Mouse (Mus musculus): ENCODE results near the gene Nptxr.
"Not testable (repeated sequence)": the region's sequence is repeated elsewhere in the genome, so short reads cannot be mapped to it uniquely, and the experiment has no call there.

Nptxr gene

GRCm38 (mm10) chr15:79822265-79823199 lies 18.0 kb upstream of the Nptxr start:
- no peak for DNase-seq (ENCODE audit: low read depth)

GRCm38 (mm10) chr15:79818325-79818724 lies 13.8 kb upstream of the Nptxr start:
- peak; percentile 52 for DNase-seq (ENCODE audit: low read depth)

- DNase-seq (ENCODE audit: low read depth) = no peak
Observed at GRCm38 (mm10) chr15:79813666-79814258, 9.2 kb upstream of the Nptxr start.

- DNase-seq (ENCODE audit: low read depth) = not testable (repeated sequence)
Observed at GRCm38 (mm10) chr15:79812840-79813239, 8.3 kb upstream of the Nptxr start.

GRCm38 (mm10) chr15:79810997-79811396 lies 6.4 kb upstream of the Nptxr start:
- no peak for DNase-seq (ENCODE audit: low read depth)

- DNase-seq (ENCODE audit: low read depth) = no peak
Observed at GRCm38 (mm10) chr15:79810061-79810460, 5.5 kb upstream of the Nptxr start.

- no peak for DNase-seq (ENCODE audit: low read depth)
Observed at GRCm38 (mm10) chr15:79808658-79809057, 4.1 kb upstream of the Nptxr start.

- peak; percentile 78 for DNase-seq (ENCODE audit: low read depth)
Observed at GRCm38 (mm10) chr15:79808114-79808513, 3.5 kb upstream of the Nptxr start.

GRCm38 (mm10) chr15:79807050-79807449 lies 2.5 kb upstream of the Nptxr start:
- DNase-seq (ENCODE audit: low read depth) = no peak

- DNase-seq (ENCODE audit: low read depth) = no peak
Observed at GRCm38 (mm10) chr15:79805246-79805645, 680 bp upstream of the Nptxr start.

- DNase-seq (ENCODE audit: low read depth) = peak; percentile 40
Observed at GRCm38 (mm10) chr15:79803533-79804351, 824 bp downstream of the Nptxr start.

GRCm38 (mm10) chr15:79802304-79802703 lies 2.3 kb downstream of the Nptxr start:
- DNase-seq (ENCODE audit: low read depth) = no peak

- no peak for DNase-seq (ENCODE audit: low read depth)
Observed at GRCm38 (mm10) chr15:79801646-79802045, 2.9 kb downstream of the Nptxr start.

GRCm38 (mm10) chr15:79800701-79801100 lies 3.9 kb downstream of the Nptxr start:
- DNase-seq (ENCODE audit: low read depth) = no peak

GRCm38 (mm10) chr15:79798591-79798990 lies 6.0 kb downstream of the Nptxr start:
- no peak for DNase-seq (ENCODE audit: low read depth)

- no peak for DNase-seq (ENCODE audit: low read depth)
Observed at GRCm38 (mm10) chr15:79797680-79798079, 6.9 kb downstream of the Nptxr start.

GRCm38 (mm10) chr15:79797096-79797495 lies 7.5 kb downstream of the Nptxr start:
- DNase-seq (ENCODE audit: low read depth) = no peak

GRCm38 (mm10) chr15:79796256-79796655 lies 8.3 kb downstream of the Nptxr start:
- DNase-seq (ENCODE audit: low read depth) = no peak

GRCm38 (mm10) chr15:79794173-79794572 lies 10.4 kb downstream of the Nptxr start:
- no peak for DNase-seq (ENCODE audit: low read depth)

- DNase-seq (ENCODE audit: low read depth) = no peak
Observed at GRCm38 (mm10) chr15:79793076-79793475, 11.5 kb downstream of the Nptxr start.

- no peak for DNase-seq (ENCODE audit: low read depth)
Observed at GRCm38 (mm10) chr15:79792455-79792854, 12.1 kb downstream of the Nptxr start.

- peak; percentile 71 for DNase-seq (ENCODE audit: low read depth)
Observed at GRCm38 (mm10) chr15:79791502-79791901, 13.1 kb downstream of the Nptxr start.

Data from induced T-regulatory cell, adult 2 months (primary cell).